Mouse (Mus musculus) mesoderm, embryonic 11.5 days (tissue): ENCODE data around the gene Dgat2.

Source experiments
- DNase-seq: peaks from one replicate; pipeline ENCODE4 v3.0.0-alpha.2; 2012; ENCODE audit warnings: low read depth, low spot score

Gene Dgat2

DNA sequence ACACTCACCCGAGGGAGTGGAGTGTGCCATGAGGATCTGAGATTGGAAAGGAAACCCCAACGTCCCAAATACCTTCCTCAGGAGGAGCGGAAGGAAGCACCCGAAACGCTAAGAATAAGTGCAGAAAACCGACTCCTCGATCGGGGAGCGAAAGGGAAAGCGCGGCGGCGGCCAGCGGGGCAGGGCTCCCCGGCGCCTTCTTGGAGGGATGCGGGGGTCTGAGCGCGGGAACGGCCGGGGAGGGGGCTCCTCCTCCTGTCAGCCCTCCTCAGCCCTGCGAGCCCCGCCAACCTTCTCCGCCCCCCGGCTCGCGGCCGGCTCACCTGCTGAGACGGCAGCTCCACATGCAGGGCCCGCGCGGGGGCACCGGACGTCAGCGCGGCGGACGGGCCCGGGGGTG lies 42.0 kb downstream of the Dgat2 start:
- DNase-seq, result no peak

DNA sequence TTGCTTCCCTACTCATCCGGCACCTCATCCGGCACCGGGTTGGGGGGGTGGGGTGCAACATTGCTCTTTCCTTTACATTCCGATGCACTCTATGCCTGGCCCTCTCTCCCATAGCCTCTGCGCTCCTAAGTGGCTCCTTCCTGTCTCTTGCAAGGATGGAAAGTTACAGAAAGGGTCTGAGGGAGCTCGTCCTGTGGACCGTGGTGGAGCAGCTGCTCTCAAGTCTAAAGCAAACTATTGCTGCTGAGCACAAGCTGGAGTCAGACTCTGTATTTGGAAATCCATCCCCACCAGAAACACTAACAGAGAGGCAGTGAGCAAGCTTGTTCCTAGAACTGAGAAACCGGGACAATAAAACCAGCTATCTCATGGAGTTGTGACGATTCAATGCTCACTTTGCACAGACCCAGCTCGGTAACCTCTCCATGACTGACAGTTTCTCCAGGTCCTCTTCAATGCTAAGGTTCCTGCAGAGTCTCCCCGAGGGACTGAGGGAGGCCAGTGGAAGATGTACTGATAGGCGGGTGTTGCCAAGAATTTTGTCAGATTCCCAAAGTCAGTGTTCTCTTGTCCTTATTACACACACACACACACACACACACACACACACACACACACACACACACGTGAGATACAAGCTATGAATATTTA lies 42.6 kb downstream of the Dgat2 start:
- DNase-seq, result peak; percentile 47

DNA sequence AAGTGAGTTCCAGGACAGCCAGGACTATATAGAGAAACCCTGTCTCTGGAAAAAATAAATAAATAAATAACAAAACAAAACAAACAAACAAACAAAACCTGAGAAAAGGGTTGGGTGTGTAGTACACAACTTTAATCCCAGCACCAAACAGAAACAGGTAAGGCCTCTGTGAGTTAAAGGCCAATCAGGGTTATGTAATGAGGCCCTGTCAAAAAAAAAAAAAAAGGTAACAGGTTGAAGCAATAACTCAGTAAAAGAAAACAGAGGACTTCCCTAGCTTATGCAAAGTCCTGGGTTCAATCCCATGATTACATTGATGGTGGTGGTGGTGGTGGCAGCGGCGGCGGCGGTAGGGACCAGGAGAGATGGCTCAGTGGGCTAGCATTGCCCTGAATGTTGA lies 45.0 kb downstream of the Dgat2 start:
- DNase-seq, result no peak

DNA sequence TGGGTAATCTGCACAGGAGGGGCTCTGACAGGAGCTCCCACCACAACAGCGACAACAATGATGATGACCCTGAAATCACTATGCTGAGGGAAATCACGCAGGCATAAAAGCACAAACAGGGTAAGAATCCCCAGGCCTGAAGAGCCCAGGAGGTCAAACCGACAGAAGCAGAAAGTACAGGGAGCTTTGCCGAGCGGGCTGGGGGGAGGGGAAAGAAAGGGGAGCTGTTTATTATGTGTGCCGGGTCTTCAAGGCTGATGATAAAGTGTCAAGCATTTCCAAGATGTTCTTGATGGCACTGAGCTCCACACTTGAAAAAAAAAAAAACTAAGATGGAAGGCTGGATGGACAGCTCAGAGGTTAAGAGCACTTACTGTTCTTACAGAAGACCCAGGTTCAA lies 45.7 kb downstream of the Dgat2 start:
- DNase-seq, result no peak

DNA sequence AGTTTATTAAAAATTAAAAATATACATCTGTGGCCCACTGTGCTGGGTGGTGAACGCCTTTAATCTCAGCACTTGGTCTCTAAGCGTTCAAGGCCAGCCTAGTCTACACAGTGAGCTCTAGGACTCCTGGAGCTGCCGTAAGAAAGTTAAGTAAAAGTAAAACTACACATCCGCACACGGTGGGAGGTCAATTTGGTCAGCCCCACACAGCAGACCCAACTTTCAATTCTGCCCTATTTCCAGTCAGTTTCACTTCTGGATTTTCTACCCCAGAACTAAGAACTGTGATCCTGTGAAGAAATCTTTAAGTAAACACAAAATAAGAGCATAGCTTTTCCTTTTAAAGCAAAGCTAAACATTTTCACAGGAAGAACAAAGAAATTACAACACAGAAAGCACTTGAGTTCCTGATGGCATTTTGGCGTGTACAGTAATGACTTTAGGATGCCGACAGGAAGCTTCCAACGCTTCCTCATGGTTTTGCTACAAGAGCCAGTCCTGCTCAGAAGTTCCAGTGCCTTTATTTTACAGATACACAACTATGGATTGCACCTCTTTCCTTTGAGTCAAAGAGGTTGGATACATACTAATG lies 48.6 kb downstream of the Dgat2 start:
- DNase-seq, result no peak

DNA sequence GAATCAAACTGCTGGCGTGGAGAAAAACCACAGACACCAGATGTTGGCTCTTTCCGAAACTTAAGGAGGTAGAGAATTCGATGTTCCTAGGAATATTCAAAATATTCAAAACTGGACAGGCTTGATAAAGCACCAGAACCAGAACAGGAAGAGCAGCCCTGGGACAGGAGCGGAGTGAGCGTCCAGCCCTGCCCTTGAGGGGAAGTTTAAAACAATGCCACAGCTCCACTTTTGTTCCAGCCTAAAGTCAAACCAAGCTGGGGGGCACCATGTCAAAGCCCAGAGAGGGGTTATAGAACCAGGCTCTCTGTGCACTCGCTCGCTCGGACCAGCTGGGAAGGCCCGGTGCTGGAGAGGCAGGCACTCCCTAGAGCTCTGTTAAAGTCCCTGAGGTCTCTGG lies 49.9 kb downstream of the Dgat2 start:
- no peak for DNase-seq

DNA sequence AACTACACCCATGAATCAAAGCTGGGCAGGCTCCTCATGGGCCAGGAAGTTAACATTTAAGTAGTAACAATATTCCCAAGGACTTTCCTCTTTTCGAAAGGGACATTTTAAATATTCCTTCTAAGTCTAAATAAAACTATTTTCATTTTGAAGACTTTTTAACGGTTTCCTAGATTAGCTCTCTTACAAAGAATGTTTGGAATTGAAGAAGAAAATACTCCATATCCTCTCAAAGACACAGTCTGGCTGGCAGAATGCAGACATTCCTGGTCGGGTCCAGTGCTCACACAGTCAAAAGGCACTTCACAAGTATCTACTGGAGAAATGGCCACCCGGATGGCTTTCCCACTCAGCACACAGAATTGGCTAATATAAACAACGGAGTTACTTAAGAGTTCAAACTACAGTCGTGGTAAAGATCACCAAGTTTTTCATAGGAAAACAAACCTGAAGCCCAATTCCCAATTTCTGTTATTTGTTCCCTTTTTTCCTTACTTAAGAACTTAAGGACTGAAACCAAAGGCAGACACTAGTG lies 50.6 kb downstream of the Dgat2 start:
- DNase-seq, result no peak

DNA sequence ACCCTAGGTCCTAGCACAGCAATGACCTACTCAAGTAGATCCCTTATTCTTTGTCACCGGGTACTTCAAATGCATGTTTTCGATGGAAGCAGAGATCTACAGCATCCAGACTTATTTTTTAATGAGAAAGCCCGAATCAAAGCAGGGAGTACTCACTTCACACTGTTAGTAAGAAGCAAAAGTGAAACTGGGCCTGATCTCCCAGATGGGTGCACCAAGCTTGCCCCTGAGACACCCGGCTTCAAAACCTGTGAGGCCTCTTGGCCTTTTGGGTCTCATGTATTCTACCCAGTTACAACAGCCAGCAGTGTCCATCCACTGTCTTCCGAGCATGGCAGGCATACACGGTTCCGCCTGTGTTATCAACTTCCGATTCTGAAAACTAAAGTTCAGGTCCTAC lies 53.6 kb downstream of the Dgat2 start:
- DNase-seq, result no peak

DNA sequence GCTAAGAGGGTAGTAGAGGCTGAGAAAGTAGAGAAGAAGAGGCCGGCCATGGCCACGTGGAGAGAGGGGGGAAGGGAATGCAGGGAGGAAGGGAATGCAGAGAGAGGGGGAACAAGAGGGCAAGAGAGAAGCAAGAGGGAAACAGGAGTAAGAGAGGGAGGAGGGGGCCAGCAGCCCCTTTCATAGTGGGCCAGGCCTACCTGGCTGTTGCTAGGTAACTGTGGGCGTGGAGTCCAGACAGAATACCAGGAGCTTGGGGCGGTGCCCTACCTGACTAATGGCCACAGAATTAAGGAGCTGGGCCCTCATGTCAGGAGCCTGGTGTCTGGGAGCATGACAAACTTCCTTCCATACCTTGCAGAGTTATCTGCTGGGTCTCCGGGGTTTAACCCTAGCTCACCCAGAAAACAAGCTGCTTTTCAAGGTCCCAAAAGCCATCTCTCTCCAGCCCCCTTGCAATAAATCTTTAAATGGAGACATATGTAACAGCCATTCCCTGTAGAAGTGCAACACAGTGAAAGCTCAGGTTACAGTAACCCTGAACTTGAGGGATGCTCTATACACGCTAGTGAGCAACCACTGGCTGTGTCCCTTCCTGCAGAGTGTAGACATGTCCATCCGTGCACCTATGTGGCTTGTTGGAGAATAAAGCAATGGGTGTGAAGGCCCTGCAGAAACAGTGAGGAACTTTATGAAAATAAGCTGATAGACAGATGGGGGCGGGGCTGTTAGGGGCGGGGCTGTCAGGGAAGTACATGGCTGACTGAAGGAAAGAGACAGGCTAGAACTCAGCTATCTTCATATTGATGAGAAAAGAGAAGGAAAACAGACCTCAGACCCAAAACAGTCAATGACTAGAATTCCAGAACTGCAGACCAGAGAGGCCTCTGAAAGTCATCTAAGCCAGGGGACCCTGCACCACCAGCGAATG lies 54.2 kb downstream of the Dgat2 start:
- peak; percentile 53 for DNase-seq

DNA sequence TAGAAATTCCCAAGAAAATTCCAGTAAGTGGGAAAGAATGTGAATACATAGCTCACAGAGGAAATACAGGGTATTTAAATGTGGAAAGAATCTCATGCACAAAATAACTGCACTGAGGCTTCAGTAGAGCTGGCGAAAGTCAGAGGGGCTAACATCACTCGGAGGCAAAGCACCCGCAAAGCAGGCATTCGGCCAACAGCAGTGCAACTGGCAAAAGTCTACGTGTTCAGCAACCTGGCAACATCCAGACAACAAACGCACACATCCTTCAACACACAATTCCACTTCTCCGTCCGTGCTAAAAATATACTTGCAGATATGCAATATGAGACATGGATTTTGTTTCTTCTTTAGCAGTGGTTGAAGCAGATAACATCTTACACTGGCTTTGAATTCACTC lies 56.5 kb downstream of the Dgat2 start:
- no peak for DNase-seq

DNA sequence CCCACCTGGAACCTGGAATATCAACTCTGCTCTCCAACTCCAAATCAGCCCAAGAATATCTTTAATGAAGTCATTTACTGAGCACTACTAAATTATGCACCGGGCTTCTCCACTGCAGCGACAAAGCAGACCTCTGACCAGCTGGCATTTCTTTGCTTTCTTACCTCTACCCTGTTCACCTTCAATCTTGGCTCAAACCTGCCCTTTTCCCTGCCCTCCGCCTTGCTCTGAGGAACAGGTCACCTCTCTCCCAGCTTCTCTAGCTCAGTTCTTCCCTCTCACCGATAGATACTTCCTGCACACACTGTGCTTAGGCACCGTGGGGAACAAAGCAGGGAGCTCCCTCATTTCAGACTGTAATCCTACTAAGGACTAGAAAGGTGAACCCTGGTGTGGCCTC lies 59.9 kb downstream of the Dgat2 start:
- DNase-seq, result no peak

DNA sequence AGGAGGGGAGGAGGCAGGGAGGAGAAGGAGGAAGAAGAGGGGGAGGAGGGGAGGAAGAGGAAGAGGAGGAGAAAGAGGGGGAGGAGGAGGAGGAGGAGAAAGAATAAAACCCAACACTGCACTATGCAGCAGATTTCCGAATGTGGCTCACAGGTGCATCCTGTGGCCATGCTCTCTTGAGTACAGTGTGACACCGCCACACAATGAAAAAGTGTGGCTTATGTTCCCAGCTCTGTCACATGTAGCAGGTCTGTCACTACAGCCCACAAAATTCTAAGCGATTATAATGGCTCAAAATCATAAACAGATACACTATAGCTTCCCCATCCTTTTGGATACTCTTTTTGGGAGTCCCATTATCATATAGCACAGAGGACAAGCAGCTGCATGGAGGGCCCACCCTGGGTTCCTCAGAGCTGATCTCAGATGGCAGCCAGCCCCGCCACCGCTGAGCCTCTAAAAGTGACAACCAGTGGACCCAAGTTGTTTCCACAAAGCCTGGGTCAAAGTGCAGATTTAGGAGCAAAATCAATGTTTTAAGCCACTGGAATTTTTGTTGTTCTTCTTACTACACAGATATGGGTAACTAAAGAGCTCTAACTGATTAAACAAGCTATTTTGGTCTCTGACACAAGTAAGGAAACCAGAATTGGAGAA lies 61.5 kb downstream of the Dgat2 start:
- DNase-seq, result no peak

DNA sequence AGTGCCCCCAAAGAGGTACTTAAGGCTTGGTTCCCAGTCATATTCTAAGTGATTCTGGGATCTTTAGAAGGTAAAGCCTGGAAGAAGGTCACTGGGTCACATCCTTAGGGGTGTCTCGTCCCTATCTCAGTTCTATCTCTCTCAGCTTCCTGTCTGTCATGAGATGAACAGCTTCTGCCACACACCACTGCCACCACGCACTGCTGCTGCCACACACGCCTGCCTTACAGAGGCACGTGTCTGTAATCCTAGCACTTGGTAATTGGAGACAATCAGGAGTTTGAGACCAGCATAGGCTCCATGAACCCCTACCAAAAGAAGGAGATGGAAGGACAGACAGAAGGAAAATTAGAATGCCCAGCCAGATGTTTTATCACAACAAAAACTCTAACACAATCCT lies 62.4 kb downstream of the Dgat2 start:
- no peak for DNase-seq

DNA sequence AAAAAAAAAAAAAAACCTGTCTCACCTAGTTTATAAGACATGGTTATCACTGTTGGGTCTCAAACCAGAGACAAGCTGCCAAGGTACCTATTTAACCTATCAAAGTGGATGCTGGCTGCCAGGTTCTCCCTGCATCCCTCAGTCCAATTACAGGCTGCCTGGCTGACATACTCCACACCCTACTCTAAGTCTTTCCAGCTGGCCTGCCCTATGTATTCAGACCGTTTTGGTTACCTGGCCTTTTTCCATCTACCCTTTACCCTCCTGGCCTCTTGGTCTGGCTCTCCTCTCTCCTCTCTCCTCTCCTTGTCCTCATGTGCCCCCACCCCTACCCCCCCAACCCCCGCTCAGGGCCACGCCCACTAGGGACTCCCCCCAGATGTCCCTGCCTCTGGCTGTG lies 65.7 kb downstream of the Dgat2 start:
- DNase-seq, result no peak

DNA sequence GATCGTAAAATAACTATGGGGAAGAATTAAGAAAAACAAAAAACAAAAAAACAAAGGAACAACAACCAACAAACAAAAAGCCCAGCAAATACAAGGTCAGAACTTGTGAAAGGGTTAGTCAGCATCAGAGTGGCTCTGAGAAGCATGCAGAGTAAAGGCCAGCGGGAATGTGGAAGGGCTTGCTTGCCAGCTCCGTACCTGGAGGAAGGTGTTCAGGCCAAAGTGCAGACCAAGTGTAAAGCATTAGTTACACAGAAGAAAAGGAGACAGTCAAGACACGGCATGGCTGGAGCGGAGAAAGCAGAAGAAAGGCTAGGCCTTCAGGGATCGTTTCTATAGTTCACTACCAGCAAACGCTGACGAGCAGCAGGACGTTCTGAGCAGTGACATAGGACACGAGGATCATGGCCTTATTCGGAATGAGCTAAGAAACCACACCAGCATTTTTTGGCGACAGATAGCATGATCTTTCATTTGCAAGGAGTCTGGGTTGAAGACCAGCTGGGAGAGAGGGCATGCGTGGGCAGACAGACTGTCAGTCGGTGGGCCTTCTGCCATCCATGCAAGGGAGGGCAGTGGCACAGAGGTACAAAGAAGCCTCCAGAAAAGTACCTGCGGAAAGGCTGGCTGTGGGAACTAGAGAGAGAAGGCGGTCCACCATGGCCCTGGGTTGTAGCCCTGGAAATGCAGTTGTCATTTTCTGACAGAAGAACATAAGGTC lies 68.4 kb downstream of the Dgat2 start:
- no peak for DNase-seq

DNA sequence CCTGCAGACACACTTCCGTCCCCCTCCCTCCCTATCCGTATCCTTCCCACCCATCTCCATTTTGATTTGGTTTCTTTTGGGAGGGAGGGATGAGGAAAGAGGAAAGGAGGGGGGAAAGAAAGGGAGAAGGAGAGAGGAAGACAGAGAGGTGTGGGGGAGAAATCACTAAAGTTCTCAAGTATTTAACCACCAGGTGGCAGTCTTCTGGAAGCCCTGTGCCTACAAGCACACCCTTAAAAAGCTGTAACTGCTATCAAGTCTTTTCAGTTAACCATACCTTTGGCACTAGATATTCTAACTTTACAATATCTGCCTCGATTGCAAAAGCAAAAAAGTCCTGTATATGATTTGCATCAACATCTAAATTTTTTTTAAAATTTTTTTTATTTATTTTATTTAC lies 75.0 kb downstream of the Dgat2 start:
- peak; percentile 44 for DNase-seq

DNA sequence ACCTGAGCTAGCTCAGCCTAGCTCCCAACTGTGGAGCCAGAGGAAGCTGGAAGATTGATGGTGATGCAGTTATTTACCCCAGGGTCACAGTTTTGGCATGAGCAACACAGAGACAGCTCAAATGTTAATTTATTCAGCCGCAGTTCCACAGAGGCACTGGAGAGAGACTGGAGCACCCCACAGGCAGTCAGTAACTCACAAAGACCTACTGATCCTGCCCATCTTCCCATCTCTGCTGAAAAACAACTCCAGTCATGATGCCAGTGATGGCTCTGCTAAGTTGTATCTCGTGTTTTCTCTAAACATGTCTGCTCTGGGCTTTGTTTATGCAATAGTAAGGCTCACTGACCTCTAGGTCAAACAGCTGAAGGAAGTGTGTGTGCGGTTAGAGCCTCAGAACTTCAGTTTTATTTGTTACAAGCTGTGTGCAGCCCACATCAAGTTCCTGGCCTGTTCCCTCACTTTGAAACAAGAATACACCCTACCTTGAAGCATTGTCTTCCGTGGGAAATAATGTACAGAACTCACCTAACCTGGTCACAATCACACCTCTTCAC lies 75.7 kb downstream of the Dgat2 start:
- DNase-seq, result peak; percentile 32
